Mouse (Mus musculus) urinary bladder, postnatal 0 days (tissue): Measurements from ENCODE around the gene Cd80. TPM values are rescaled to one million over a fixed set of nuclear protein-coding genes. Genes with fewer than 3 reads are reported as not detected.

ENCODE experiments used
- polyA plus RNA-seq: library from polyadenylated mRNA; unstranded; fragments of >200 nt; fragmentation: Nextera tagmentation; extraction: Ambion mirVana; gene quantifications from 2 replicates; pipeline ENCODE4 v1.2.1, GENCODE M21; 2015

Gene Cd80
- 0.46 and 0.67 TPM in 2 replicates for polyA plus RNA-seq

DNA sequence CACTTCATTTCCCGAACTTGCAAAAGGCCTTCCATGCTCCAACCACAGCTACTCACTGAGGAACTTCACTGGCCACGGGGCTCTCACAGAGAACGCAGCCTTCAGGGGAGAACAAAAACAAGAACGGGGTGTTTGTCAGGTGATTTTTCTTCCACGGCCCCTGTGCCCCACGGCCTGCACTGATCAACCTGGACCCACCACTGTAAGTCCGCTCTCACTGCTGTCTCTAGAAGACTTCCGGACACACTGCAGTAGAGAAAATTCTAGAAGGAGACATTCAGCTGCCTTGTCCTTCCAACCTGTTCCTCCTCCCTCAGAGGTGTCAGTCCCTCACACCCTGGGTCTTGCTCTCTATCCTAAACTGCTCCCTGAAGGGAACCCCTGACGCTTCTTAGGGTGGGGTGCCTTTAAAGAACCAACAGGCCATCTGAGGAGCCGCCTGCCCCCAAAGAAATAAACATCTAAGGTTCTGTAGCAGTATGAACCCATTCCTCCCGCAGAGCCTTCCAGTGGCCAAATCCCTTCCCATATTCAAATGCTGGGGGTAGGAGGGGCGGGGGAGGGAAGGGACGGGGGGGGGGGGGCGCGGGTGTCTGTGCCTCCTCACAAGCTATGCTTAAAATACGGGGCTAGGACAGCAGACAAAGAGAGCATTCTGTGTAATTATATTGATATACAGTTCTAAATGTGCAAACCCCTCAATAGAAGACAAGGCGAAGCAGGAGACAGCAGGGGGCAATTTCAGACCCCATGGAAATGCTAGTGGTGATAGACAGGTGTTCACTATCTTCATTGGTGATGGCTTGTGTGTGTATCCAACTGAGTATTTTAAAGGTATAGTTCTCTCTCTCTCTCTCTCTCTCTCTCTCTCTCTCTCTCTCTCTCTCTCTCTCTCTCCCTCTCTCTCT is at the start of gene Cd80:
Gene Cd80 (plus strand): TSS at position 51 of the 908 bp plus-strand sequence.

DNA sequence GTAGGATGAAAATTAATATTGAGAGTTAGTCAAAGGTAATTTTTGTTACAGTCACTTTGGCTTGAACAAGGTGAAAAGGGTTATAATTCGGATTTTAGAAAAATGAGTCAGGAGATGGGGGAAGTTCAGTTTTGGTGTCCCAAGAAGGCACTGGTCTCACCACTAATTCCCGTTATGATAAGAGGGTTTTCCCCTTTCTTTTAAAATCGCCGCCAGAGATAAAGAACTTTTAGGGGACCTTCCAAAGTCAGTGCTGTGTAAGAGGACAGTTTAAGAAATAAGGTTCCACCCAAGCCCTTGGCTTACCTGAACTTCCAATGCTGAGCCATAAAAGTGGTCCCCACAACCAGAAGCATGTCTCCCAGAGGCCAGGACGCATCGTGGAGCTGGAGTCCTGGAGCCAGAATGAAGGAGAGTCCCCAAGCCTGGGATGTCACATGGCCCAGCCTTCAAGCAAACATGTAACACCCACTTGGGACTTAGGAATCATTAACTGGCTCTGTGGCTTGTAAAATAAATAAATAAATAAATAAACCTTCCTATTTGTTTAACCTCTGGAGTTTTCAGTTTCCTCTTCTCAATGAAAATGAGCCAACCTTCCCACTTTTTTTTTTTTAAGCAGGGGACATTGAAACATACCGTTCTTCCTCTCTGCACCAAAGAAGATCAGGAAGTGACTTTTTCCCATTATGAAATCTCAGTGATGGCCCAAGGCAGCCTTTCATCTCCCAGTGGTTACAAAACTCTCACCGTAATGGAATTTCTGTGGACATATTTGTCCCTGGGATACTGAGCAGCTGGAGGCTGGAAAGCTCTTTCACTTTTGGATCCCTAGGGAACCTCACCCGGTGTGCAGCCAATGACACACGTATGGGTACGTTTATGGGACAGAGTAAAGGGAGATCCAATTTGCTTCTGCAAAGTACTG is 22.6 kb upstream of the Cd80 start, which contains the start of gene Pla1a:
Gene Pla1a (minus strand): TSS at position 648 of the 928 bp plus-strand sequence.

DNA sequence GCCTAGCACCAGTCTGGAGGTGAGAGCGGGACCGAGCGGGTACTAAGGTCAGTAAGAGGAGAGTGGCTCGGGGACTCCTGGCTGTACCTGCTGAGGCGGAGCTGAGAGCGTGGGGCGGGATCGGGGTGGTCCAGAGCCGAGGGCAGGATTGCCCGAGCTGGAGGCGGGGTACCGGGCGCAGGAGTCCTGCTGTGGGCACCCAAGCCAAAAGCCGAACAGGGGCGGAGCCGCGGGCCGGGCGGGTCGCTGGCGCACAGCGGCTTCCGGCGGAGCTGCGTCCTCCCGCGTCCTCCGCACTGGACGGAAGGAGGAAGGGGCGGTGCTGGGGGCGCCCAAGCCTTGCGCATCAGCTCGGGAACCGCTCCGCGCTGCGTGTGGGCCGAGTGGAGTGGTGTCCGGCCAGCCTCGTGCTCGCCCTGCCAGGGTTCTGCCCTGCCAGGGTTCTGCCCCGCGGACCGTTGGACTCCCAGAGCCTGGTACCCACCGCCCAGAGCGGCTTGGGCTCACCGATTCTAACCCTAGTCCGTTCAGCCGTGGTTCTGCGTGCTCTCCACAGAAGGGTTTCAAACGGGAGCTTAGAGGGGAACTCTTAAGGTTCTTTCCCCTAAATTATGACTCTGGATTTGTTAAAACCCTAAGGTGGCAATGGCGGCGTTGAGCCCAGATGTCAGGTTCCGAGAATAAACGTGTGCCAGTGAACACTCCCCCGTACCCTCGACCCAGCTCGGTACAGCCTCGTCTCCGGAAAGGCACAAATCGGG is 2.7 kb upstream of the Cd80 start, which contains the start of gene Adprh:
Gene Adprh (minus strand): TSS at position 262 of the 761 bp plus-strand sequence.

GRCm38 (mm10) chr16:38522129-38523084 is 67.0 kb downstream of the Cd80 start, which contains the start of gene Timmdc1:
Gene Timmdc1 (minus strand): TSS chr16:38522663.

Other genes with a start within 250 kb of the Cd80 start
- gene Nr1i2, start 160.7 kb upstream of the Cd80 start, polyA plus RNA-seq: not detected in 2 replicates
- gene Maats1, start 113.4 kb upstream of the Cd80 start, polyA plus RNA-seq: not detected in 2 replicates
- gene Cox17, start 108.6 kb upstream of the Cd80 start, polyA plus RNA-seq: 218 and 233 TPM in 2 replicates
- 2.8 and 4.1 TPM in 2 replicates for gene Gm21987, start 108.5 kb upstream of the Cd80 start, polyA plus RNA-seq
- 485 and 550 TPM in 2 replicates for gene Popdc2, start 93.4 kb upstream of the Cd80 start, polyA plus RNA-seq
- gene Pla1a, start 22.4 kb upstream of the Cd80 start, polyA plus RNA-seq: 7.0 and 7.5 TPM in 2 replicates
- 85.6 and 86.3 TPM in 2 replicates for gene Adprh, start 2.9 kb upstream of the Cd80 start, polyA plus RNA-seq
- 21.2 and 22.7 TPM in 2 replicates for gene Timmdc1, start 67.1 kb downstream of the Cd80 start, polyA plus RNA-seq
- 21.2 and 24.0 TPM in 2 replicates for gene Poglut1, start 94.7 kb downstream of the Cd80 start, polyA plus RNA-seq
- gene Tmem39a, start 103.1 kb downstream of the Cd80 start, polyA plus RNA-seq: 46.5 and 51.7 TPM in 2 replicates